Mouse (Mus musculus): ENCODE measurements around the gene Mss51.

DNA sequence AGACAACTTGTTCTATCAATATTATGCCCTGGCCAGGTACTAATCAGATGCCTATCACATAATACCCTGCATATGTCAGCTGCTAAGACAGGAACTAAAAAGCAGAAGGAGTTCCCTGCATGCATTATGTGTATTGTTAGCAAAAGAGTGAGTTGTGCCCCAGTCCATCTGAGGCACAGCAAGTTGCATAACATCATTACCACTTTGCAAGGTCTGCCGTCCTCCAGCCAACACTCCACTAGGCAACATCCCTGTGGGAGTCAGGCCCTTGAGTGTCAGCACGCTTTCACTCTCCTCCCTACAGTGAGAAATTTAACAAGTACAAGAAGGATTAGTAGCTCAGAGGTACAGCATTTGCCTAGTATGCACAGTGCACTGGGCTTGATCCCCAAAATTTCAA lies 11.7 kb upstream of the Mss51 start:
- TF ChIP-seq ZNF384 (IDR thresholded peaks at IDR 0.05; ENCODE audit: low read depth, low read length) (no peak), HCFC1 (IDR thresholded peaks at IDR 0.05; ENCODE audit: borderline replicate concordance, insufficient read depth, low read length) (no peak), MAFK (IDR thresholded peaks at IDR 0.05; ENCODE audit: insufficient read depth, low read depth, low read length) (no peak), CHD2 (IDR thresholded peaks at IDR 0.05; ENCODE audit: low read depth, low read length) (no peak), ZC3H11A (IDR thresholded peaks at IDR 0.05; ENCODE audit: borderline replicate concordance, low read depth, low read length) (no peak)
